Mouse (Mus musculus) spleen, adult 12 weeks (tissue): ENCODE data around the gene Ebp.

Experiments used
- DNase-seq: peaks from one replicate; pipeline ENCODE4 v3.0.0; 2022; ENCODE audit warnings: low spot score

Ebp gene

DNA sequence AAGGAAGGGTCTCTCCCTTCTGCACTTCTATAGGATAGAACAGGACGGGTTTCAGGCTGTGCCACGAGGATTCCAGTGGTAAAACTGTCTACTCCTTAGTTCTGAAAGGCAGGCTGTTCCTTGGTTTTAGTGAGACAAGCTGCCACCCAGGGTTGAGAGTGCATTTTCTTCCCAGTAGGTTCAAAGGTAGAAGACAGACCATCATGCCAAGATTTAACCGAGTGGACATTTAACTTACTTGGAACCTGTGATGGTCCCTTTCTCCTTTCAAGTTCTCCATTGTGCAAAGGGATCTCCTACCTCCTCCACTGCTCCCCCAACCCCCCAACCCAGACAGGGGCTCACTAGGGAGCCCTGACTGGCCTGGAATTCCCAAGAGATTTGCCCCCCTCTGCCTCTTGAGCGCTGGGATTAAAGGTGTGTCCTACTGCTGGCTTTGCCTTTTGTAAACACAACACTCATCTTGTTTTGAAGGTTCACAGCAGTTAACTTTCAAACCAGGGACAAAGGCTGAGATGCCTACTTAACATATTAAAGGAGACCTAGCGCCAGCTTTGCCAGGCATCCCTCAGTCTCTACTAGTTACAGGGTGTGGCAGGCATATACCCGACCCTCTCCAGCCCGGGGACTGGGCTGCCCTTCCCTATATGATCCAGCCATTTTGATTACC lies 10.3 kb downstream of the Ebp start:
- DNase-seq: no peak

DNA sequence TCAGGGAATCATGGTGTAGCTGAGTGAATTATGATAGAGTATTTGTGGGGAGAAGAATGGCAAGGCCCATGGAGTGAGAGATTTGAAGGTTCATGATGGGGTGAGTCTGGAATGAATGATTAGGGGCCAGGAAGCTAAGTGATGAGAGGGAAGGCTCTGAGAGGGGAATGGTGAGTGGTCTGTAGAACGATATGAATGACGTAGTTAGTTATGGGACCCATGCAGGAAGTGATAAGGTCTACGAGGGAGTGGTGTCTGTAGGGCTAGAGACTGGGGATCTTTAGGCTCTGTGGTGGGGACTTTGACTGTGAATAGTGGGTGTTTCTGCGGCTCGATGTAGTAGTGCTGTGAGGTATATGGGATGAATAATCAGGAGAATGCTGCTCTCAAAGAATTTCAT lies 13.7 kb downstream of the Ebp start:
- no peak for DNase-seq

DNA sequence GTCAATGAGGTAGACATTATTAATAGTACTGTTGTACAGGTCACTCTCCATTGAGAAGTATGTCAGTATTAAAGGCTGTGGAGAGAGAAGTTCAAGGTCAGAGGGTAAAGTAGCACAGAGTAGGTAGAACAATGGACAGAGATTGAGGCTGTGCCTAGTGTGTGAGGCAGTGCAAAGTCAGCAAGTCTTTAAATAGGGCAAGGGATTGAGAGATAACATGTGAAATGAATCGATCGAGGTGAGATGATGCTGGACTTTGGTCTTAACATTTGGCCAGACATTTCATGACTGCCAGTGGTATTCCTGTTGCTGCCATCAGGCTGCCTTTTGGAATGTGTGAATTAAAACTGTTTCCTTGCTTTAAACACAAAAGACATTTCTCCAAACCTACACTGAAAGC lies 14.4 kb downstream of the Ebp start:
- no peak for DNase-seq

DNA sequence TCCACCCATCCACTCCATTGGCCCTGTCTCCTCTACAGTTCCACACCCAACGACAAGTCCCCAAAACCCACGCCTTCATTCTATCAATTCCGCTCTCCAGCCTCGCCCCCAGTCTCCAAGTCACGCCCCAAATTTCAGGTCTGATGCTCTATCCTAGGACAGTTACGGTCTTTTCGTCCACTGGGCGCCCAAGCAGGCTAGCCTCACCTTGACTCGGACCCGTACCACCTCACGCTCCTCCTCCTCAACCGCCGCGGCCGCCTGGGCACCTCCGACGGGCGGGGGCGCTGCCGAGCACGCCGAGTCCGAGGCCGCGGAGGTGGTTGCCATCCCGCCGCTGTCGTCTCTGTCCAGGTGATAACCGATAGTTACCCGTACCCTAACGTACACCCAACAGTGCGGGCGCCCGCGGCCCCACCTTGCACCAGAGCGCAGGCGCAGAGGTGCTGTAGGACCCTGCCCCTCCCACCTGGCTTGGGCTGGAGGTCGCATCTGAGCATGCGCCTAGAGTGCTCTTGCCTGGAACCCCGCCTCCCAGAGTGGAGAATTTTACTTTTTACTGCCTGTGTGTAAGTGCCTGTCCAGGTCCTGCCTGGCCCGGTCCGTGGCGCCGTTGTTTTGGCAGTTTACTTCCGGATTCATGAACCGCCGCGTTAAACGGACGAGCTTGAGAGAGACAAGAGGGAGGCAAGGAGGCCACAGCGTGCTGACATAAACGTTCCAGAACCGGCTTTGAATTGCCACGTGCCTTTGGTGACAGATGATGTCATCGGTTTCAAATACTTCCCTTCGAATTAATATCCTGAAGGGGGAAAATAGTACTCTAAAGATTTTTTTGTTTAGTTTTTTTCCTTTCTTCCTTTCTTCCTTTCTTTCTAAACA lies 17.6 kb downstream of the Ebp start, which contains the start of gene Tbc1d25:
TSS of gene Tbc1d25 (minus strand) at position 678 of the 882 bp plus-strand sequence.
- peak; percentile 77 for DNase-seq

DNA sequence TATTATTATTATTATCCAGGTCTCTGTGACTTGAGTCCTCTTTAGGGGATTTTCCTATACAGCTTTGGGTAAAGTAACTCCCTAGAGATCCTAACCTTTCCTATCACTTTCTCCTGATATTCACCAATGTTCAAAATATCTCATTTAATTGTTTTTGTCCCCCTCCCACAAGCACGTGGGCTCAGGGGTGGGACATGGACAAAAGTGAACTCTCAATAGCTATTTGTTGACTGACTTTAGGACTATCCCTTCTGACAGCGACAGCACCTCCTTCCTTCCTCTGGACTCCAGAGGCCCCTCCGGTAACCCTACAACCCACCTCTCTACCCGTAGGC lies 18.2 kb downstream of the Ebp start:
- DNase-seq: no peak

DNA sequence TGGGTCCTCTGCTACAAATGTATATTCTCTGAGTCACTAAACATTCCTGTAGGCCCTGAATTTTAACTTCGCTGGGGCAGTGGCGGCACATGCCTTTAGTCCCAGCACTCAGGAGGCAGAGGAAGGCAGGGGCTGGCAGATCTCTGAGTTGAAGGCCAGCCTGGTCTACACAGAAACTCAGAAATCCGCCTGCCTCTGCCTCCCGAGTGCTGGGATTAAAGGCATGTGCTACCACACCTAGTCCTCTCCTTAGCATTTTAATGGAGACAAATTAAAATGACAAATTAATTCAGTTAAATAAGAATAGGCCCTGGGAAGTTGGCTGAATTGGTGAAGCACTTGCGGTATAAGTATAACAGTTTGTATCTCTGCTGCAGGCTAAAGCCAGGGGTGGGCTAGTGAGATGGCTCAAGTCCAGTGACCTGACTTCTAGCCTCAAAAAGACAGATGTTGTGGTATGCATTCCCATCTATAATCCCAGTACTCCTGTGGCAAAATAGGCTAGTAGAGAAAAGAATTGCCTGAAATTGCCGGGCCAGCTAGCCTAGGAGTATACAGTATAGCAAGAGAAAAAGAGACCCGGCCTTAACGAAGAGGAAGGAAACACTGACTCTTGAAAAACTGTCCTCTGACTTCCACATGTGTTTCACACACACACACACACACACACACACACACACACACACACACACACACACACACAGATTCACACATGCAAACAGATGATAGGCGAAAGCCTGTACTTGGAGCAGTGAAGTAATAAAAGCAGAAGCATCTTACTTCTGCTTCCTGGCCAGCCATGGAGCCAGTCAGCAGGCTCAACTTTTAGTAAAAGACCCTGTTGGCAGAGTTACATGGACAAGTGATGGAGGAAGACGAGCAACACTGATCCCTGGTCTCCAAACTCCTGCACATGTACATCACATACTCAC lies 25.3 kb downstream of the Ebp start:
- no peak for DNase-seq

DNA sequence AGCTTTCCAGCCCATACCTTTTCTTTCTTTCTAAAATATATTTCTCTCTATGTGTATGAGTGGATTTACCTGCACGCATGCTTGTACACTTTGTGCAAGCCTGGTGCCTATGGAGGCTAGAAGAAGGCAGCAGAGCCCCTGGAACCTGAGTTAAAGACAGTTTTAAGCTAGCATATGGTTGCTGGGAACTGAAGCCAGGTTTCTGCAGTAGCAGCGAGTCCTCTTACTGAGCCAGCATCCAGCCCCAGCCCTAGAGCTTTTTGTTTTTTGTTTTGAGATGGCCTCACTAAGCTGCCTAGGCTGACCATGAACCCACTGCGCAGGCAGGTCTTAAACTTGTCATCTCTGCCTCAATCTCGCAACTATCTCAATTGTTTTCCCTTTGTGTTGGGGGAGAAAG lies 28.8 kb downstream of the Ebp start:
- DNase-seq: no peak

DNA sequence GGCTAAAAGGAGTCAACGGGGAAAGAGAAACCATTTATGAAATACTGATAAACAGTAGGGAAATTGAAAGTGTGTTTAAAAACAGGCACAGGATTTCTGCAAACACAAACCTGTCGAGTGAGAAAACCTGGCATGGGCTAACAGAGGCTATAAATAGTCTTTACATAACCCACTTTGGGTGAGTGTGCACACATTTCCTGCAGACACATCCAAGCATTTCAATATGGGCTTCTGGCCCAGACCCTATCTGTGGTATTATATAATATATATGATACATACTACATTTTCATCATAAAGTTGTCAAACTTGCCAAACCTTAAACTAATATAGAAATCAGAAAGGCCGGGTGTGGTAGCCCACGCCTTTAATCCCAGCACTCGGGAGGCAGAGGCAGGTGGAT lies 30.2 kb downstream of the Ebp start:
- DNase-seq: no peak

DNA sequence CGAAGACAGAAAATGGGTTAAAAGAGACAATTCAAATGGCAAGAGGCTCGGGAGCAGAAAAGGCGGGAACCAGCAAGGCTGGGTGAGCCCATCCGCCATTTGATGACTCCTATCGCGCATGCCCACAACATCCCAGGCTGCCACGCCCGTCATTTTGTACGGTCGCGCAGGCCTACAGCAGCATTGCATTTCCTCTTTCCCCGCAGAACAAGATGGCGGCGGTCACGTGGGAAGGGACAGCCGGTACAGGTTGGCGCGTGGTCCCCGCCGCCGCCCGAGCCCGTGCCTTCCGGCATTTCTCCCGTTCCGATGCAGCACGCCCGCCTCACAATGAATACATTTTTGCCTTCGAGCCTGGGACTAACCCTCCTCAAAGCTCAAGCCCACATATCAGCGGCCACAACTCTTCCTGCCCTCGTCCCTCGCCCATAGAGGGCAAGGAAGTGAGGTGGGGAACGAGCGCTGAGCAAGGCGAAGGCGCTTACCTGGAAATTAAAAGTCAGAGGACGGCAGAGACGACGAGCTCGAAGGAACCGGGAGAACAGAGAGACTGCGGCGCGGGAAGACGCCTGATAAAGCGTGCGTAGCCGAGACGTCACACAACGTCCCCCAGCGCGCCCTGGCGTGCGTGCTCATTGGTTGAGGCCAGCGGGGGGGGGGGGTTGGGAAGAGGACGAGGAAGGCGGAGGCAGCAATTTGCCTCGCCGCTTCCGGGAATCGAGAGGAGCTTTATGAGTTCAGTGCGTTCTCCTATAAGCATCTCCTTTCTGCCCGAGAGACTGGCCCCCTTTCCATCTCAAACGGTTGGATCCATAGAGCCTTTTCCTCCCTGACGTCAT lies 47.9 kb downstream of the Ebp start, which contains the start of gene Rbm3:
TSS of gene Rbm3 (minus strand) at position 728 of the 839 bp plus-strand sequence.
- peak; percentile 81 for DNase-seq

DNA sequence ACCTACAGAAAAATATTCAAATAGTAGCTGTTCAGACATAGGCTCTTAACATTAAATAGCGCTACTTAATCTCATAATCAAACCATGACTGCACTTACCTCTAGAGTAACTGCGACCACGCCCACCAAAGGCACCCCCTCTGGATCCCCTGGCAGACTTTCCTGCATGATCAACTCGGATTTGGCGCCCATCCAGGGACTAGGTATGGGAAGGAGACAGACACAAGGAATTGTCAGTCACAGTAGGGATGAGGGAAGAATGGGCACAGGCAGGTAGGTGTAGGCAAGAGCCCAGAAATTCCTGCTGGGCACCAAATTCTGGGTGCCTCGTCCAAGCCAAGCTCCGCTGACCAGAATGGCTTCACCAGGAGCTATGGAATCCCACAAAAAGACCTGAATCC lies 49.6 kb downstream of the Ebp start:
- DNase-seq: no peak

DNA sequence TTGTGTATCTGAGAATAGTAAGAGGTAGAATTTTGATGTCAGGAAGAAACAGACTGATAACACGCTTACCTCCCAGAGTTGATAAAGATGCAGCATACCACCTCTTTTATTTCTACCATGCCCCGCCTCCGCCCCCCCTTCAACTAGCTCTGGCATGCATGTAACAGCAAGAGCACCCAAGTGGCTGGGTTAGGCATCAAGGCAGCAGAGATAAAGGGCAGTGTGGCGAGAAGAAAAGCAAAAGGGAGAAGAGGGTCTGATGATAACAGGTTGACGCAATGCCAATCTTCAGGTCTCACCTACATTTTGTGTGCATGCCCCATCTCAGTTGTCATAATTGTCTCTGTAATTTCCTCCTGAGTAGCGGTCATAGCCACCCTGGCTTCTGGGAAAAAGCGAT lies 50.4 kb downstream of the Ebp start:
- no peak for DNase-seq

DNA sequence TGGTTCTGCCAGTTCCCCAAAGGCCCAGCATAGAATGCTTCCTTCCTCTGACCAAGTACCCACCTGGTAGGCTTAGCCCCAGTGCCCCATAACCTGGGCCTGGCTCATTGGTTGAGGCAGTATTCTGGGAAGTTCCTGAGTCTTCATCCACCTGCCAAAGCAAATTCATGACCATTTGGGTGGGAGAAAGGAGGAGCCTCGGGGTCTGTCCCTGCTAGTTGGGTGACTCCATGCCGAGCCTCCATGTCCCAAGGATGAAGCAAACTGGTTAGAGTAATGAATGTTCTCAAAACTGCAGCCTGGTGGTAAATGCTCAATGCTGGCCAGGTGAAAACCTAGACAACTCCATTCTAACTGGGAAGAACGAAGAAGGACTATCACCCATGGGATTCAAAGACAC lies 52.3 kb downstream of the Ebp start:
- DNase-seq: no peak

DNA sequence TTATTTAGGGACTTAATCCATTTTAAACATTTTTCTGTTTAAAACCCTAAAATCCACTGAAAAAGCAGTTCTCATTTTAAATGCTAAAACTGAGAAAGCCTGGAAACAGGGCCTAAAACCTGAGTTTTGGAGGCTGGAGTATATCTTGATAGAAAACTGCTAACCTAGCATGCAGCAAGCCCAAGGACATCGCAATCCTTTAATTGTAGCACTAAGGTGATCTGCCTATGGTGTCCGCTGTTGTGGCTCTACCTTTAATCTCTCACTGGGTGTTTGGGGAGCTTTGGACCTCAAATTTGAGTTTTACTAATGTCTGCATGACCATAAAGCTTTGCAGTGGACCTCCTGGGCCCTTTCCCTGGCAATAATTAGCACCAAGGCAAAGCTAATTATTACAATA lies 52.9 kb downstream of the Ebp start:
- DNase-seq: no peak

DNA sequence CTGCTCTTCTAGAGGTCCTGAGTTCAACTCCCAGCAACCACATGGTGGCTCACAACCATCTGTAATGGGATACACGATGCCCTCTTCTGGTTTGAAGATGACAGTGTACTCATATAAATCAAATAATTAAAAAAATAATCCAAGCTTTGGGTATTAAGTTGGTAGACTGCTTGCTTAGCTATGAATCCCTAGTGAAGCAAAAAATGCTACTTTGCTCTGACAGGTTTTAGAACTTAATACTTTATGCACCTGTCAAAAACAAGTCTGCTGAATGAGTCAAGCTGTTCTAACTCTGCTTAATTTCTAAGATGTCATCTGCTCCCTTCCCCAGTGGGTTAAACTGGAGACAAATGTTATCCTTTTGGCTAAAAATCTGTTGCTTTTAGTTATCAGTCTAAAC lies 53.8 kb downstream of the Ebp start:
- DNase-seq: no peak

DNA sequence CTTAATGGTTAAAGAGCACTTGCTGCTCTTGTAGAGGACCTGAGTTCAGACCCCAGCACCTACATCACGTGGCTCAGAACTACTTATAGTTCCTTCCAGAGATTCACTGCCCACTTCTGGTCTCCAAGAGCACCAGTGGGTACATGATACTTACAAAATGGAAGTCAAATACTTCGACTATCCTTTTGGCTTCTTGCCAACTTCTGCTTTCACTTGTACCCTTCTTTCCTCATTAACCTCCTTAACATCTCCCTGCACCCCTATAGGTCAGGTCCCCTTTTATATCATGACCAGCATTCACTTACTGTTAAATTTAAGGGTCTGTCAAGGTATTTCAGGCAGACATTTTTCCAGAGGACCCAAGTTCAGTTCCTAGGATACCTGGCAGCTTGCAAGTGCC lies 57.4 kb downstream of the Ebp start:
- no peak for DNase-seq
